Mouse (Mus musculus): ENCODE data around the gene Sdr9c7. TPM values are rescaled to one million over a fixed set of nuclear protein-coding genes. Genes with fewer than 3 reads are reported as not detected.
A peak's percentile ranks its signal among the peaks of the same experiment; 100 is the strongest.

Gene Sdr9c7
- total and polyA plus RNA-seq, 2 experiments from 2014 or later, result not detected

DNA sequence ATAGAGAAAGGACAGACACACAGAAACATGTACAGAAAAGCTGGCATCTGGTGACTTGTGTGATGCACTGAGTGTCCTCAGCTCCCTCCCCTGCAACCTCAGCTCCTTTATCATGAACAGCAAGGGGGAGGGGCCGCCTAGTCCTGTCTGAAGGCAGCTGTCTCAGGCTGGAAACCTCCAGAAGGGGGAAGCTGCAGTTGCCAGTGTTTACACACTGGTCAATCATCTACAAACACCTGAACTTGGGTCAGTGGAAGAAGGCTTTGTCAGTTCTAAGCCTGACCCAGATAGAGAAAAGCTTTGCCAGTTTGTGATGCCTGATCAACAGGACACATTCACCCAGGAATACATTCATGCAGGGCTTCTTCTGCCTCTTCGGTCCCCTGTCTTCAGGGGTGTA lies 20.6 kb upstream of the Sdr9c7 start:
- no peaks in the 10 kb centered on the region for H3K27me3 ChIP-seq (ENCODE audit: control insufficient read depth, insufficient read depth, low read length)
- no peak overlapping the region for H3K4me2 ChIP-seq (ENCODE audit: low read depth, low read length)
- no peaks in the 10 kb centered on the region for H3K9me3 ChIP-seq (replicated peaks; ENCODE audit: control insufficient read depth, low read length)
- no peak overlapping the region for H3K27ac ChIP-seq (ENCODE audit: low read depth)
- 33% methylated on average over 2 of the region's 2 CpGs for WGBS
- no peaks in the 10 kb centered on the region for H3K36me3 ChIP-seq (replicated peaks; ENCODE audit: control insufficient read depth, insufficient read depth, low read length)
- no peaks in the 10 kb centered on the region for H3K4me1 ChIP-seq (ENCODE audit: control insufficient read depth, insufficient read depth)
- DNase-seq (ENCODE audit: low spot score) (no peak), ATAC-seq (ENCODE audit: insufficient read depth, low read depth) (no peak)
- no peak overlapping the region for H3K9ac ChIP-seq (replicated peaks; ENCODE audit: low read depth, low read length)
- no peak overlapping the region for H3K4me3 ChIP-seq (ENCODE audit: low read depth, low read length)
- TF ChIP-seq EP300 (IDR thresholded peaks at IDR 0.05; ENCODE audit: low read depth), result no peak
- no peak for TF ChIP-seq CTCF (IDR thresholded peaks at IDR 0.05; ENCODE audit: low read depth)

DNA sequence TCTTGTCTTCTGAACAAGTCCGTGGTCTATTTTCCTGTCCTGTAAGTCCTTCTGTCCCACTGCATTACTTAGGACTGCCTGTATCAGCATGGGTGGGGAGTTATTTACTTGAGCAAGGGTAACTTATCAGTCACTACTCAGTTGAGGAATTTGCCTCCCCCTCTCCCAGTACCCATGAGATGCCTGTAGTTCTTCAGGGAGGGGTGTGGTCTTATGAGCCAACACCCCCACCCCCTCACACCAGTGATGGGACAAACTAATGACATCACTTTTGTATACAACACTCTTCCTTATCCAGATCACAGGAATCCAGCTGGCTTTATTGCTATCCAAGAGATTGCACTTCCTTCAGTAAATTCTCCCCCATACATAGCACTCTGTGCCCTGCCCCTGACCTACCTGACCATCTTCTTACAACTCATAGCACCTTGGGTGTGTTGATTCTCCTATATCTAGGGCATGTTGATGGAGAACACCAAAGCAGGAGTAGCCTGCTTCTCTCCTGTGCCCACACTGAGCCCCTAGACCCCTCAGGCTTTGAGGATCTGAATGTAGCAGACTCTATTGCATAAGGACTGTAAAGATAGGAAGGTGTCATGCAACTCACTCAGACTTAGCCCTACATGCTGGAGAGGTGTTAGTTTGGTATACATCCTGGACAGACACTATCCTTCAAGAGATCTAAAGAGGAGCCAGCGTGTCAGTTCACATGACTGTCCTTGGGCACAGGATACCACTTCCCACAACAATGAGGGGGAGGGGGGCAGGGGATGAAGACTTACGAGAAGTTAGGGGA lies 19.9 kb upstream of the Sdr9c7 start:
- ATAC-seq (ENCODE audit: insufficient read depth, low read depth), result no peak
- Histone ChIP-seq H3K4me2 (ENCODE audit: low read depth, low read length) (no peak overlapping the region), H3K9ac (replicated peaks; ENCODE audit: low read depth, low read length) (no peak overlapping the region), H3K27ac (ENCODE audit: low read depth) (no peak overlapping the region), H3K36me3 (replicated peaks; ENCODE audit: control insufficient read depth, insufficient read depth, low read length) (no peaks in the 10 kb centered on the region), H3K4me3 (ENCODE audit: low read depth, low read length) (no peak overlapping the region), H3K4me1 (ENCODE audit: control insufficient read depth, insufficient read depth) (no peaks in the 10 kb centered on the region), H3K27me3 (ENCODE audit: control insufficient read depth, insufficient read depth, low read length) (no peaks in the 10 kb centered on the region), H3K9me3 (replicated peaks; ENCODE audit: control insufficient read depth, low read length) (no peaks in the 10 kb centered on the region)
- no peak for DNase-seq (ENCODE audit: low spot score)
- no peak for TF ChIP-seq EP300 (IDR thresholded peaks at IDR 0.05; ENCODE audit: low read depth)
- TF ChIP-seq CTCF (IDR thresholded peaks at IDR 0.05; ENCODE audit: low read depth), result no peak
- 54% methylated on average over 3 of the region's 3 CpGs for WGBS

DNA sequence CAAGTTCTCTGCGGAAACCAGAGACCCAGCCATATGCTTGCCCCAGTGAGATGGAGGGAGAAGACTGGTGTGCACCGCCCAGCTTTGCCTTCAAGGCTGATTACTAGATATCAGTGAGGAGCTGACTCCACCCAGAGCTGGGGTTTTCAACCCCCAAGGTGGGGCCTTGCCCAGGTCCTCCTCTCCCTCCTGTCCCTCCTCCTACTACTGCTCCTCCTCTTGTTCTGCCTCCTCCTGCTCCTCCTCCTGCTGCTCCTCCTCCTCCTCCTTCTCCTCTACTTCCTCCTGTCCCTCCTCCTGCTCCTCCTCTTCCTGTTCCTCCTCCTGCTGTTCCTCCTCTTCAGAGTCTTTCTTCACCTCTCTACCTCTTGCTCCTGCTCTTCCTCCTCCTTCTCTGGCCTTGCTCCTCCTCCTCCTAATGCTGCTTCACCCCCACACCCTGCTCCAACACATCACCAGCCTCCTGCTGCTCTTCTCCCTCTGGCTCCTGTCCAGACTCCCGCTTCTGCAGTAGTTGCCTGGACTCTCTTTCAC lies 19.1 kb upstream of the Sdr9c7 start:
- H3K4me2 ChIP-seq (ENCODE audit: low read depth, low read length), result no peak overlapping the region
- TF ChIP-seq CTCF (IDR thresholded peaks at IDR 0.05; ENCODE audit: low read depth) (no peak), EP300 (IDR thresholded peaks at IDR 0.05; ENCODE audit: low read depth) (no peak)
- H3K27me3 ChIP-seq (ENCODE audit: control insufficient read depth, insufficient read depth, low read length), result no peaks in the 10 kb centered on the region
- H3K4me3 ChIP-seq (ENCODE audit: low read depth, low read length), result no peak overlapping the region
- H3K27ac ChIP-seq (ENCODE audit: low read depth), result no peak overlapping the region
- no peaks in the 10 kb centered on the region for H3K9me3 ChIP-seq (replicated peaks; ENCODE audit: control insufficient read depth, low read length)
- H3K4me1 ChIP-seq (ENCODE audit: control insufficient read depth, insufficient read depth), result no peaks in the 10 kb centered on the region
- DNase-seq (ENCODE audit: low spot score) (no peak), ATAC-seq (ENCODE audit: insufficient read depth, low read depth) (0 out of 2 replicates have a peak, but pooled peaks have one; percentile 24)
- WGBS, result 72% methylated on average over 2 of the region's 3 CpGs
- H3K36me3 ChIP-seq (replicated peaks; ENCODE audit: control insufficient read depth, insufficient read depth, low read length), result no peaks in the 10 kb centered on the region
- H3K9ac ChIP-seq (replicated peaks; ENCODE audit: low read depth, low read length), result no peak overlapping the region

DNA sequence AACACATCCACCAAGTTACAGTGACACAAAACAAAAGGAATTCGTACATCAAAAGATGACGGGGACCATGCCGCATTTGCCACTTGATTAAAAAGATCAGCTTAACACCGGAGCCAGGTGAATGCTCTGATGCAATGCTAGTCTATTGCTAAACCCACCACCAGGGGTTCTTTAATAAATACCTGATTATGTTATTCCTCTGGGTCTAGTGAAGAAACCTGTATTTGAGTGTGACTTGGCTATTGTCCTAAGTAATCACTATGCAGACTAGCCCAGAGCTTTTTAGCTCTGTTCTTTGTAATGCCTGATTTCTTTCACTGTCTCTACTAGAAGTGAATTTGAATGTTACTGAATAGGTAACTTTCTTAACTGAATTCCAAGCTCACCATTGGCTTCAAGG lies 17.3 kb upstream of the Sdr9c7 start:
- no peak overlapping the region for H3K27ac ChIP-seq (ENCODE audit: low read depth)
- no peak for TF ChIP-seq CTCF (IDR thresholded peaks at IDR 0.05; ENCODE audit: low read depth)
- no peak for TF ChIP-seq EP300 (IDR thresholded peaks at IDR 0.05; ENCODE audit: low read depth)
- no peaks in the 10 kb centered on the region for H3K4me1 ChIP-seq (ENCODE audit: control insufficient read depth, insufficient read depth)
- no peaks in the 10 kb centered on the region for H3K36me3 ChIP-seq (replicated peaks; ENCODE audit: control insufficient read depth, insufficient read depth, low read length)
- ATAC-seq (ENCODE audit: insufficient read depth, low read depth), result no peak
- no peak overlapping the region for H3K9ac ChIP-seq (replicated peaks; ENCODE audit: low read depth, low read length)
- no peaks in the 10 kb centered on the region for H3K9me3 ChIP-seq (replicated peaks; ENCODE audit: control insufficient read depth, low read length)
- no peak overlapping the region for H3K4me3 ChIP-seq (ENCODE audit: low read depth, low read length)
- H3K27me3 ChIP-seq (ENCODE audit: control insufficient read depth, insufficient read depth, low read length), result no peaks in the 10 kb centered on the region
- H3K4me2 ChIP-seq (ENCODE audit: low read depth, low read length), result no peak overlapping the region
- 85% methylated on average over 4 of the region's 4 CpGs for WGBS
- no peak for DNase-seq (ENCODE audit: low spot score)

DNA sequence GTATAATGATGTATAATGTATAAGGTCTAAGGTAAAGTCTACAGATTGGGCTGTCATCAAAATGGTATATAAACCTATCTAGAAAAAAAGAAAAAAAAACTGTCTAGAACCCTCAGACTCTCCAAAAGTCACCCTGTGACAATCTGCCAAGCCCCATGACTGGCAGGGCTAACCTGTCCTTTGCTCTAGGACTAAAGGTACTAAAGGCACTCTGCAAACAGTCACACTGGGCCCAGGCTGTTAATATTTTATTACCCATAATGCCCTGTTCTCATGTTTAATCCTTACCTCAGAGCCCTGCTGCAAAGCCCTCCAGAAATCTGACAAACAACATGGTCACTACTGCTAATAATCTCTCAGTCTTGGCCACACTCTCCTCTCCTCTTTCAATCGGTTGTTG lies 11.8 kb upstream of the Sdr9c7 start:
- no peaks in the 10 kb centered on the region for H3K36me3 ChIP-seq (replicated peaks; ENCODE audit: control insufficient read depth, insufficient read depth, low read length)

More for the DNA sequence above, 11.8 kb upstream of the Sdr9c7 start:
- ATAC-seq (ENCODE audit: insufficient read depth, low read depth) (no peak), DNase-seq (ENCODE audit: low spot score) (no peak)
- Histone ChIP-seq H3K4me1 (ENCODE audit: control insufficient read depth, insufficient read depth) (no peaks in the 10 kb centered on the region), H3K27me3 (ENCODE audit: control insufficient read depth, insufficient read depth, low read length) (no peaks in the 10 kb centered on the region), H3K27ac (ENCODE audit: low read depth) (no peak overlapping the region), H3K9me3 (replicated peaks; ENCODE audit: control insufficient read depth, low read length) (no peaks in the 10 kb centered on the region), H3K4me3 (ENCODE audit: low read depth, low read length) (no peak overlapping the region), H3K4me2 (ENCODE audit: low read depth, low read length) (no peak overlapping the region), H3K9ac (replicated peaks; ENCODE audit: low read depth, low read length) (no peak overlapping the region)
- TF ChIP-seq CTCF (IDR thresholded peaks at IDR 0.05; ENCODE audit: low read depth) (no peak), EP300 (IDR thresholded peaks at IDR 0.05; ENCODE audit: low read depth) (no peak)
- 69% methylated on average over 1 of the region's 1 CpGs for WGBS
